Mouse (Mus musculus): ENCODE measurements around the gene Inka1. TPM values are rescaled to one million over a fixed set of nuclear protein-coding genes. Genes with fewer than 3 reads are reported as not detected.
"Not testable (repeated sequence)": the region's sequence is repeated elsewhere in the genome, so short reads cannot be mapped to it uniquely, and the experiment has no call there.

Gene Inka1
- total RNA-seq (2021), result 10 to 100 TPM; 10.3 to 10.6 TPM

GRCm38 (mm10) chr9:107985131-107986119 is at the start of gene Inka1:
Inka1 (minus strand) TSS chr9:107985879.
- DNase-seq, result peak; percentile 75 to 79

DNA sequence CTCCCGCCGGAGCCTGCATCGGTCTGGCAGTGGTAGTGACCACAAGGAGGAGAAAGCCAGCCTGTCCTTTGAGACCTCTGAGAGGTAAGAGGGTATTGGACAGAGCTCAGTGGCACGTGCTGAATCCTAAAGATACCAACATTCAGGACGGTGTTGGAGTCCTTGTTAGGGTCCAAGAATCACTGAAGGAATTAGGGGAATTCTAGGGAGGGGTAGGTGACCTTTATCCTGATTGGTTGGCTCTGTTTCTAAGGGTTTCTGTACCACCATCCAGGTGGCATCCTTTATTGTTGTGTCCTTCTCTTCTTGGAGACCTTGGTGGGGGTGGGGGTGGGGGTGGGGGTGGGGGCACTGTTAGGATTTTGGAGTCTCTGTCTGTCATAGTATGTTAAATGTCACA is 46.4 kb upstream of the Inka1 start:
- no peak for DNase-seq

- no peak for DNase-seq
These were observed 42.2 kb upstream of the Inka1 start for GRCm38 (mm10) chr9:108027867-108028266.

DNA sequence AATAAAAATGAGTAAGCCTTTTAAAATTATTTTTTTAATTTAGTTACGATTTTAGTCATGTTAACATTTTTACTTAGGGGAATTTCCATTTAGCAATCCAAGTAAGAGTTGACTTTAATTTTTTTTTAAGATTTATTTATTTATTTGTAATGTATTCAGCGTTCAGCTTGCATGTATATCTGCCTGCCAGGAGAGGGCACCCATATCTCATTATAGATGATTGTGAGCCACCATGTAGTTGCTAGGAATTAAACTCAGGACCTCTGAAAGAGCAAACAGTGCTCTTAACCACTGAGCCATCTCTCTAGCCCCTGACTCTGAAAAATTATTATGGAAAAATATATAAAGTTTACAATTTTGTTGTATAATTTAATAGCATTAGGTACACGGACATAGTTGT is 40.9 kb upstream of the Inka1 start:
- no peak for DNase-seq

DNA sequence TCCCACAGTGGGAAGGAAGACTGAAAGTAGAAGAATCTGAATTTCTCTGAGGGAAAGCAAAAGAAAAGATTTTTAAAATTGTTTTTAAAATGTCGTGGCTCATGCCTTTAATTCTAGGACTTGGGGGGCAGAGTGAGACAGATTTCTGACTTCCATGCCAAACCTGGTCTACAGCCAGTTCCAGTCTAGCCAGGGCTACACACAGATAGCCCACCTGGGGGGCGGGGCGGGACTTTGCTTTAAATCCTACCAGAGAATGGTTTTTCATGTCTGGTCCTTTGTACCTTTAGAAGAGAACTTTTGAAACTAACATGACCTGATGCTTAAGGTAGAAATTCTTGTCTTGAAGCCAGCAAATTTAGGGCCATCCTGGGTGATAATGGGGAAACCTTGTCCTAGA is 37.5 kb upstream of the Inka1 start:
- DNase-seq, result no peak

GRCm38 (mm10) chr9:108020741-108021140 is 35.1 kb upstream of the Inka1 start:
- DNase-seq, result no peak

DNA sequence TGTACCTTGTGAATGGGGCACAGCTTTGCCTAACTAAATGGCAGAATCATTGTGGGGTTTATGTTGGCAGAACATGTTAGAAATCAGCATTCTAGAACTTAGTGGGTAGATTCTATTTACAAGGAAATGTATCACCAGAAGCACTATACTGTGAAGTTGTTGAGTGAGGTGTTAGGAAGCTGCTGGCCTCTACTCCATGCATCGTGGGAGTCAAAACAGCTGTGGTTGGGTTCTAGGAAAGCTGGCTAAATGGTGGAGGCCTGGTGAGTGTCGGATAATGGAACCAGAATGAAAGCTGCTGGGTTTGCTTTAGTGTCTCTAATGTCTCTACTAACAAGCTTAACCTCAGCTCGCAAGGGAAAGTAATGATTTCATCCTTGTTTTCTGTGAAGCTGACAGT is 31.4 kb upstream of the Inka1 start:
- no peak for DNase-seq

GRCm38 (mm10) chr9:108013577-108013976 is 27.9 kb upstream of the Inka1 start:
- DNase-seq, result not testable (repeated sequence)

- no peak for DNase-seq
These were observed 24.7 kb upstream of the Inka1 start for GRCm38 (mm10) chr9:108010385-108010784.

DNA sequence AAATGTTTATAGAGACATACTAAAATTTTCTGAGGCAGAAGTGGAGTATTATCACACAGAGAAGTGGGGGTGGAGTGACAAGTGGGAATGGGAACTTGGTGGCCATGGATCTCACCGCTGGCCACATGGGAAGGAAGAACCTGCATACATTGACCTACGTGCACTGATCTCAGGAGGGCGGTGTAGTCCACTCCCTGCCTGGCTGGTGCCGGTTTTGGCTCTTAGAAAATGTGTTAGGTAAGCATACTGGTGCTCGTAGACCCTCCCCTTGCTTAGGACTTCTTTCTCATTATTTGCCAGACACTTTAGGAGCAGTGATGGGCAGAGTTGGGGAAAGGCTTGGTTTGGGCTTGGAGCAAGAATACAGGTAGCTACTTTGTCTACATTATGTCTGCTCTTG is 22.4 kb upstream of the Inka1 start:
- DNase-seq, result no peak

DNA sequence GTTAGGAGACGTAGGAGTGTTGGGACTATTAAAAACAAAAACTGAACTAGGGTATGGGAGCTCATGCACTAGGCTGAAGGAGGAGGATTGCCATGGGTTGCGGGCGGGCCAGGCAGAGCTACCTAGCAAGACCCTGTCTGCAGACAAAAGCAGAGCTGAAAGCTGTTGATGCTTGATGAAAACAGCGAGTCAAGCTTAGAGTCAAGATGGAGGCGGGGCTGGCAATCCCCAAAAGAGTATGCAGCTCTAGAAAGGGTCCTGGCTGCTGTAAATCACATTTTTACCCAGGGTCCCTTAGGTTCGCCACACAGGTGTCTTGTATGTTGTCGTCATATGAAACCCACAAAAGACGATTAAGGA is 17.8 kb upstream of the Inka1 start:
- no peak for DNase-seq

GRCm38 (mm10) chr9:108002778-108003530 is 17.3 kb upstream of the Inka1 start:
- no peak for DNase-seq

DNA sequence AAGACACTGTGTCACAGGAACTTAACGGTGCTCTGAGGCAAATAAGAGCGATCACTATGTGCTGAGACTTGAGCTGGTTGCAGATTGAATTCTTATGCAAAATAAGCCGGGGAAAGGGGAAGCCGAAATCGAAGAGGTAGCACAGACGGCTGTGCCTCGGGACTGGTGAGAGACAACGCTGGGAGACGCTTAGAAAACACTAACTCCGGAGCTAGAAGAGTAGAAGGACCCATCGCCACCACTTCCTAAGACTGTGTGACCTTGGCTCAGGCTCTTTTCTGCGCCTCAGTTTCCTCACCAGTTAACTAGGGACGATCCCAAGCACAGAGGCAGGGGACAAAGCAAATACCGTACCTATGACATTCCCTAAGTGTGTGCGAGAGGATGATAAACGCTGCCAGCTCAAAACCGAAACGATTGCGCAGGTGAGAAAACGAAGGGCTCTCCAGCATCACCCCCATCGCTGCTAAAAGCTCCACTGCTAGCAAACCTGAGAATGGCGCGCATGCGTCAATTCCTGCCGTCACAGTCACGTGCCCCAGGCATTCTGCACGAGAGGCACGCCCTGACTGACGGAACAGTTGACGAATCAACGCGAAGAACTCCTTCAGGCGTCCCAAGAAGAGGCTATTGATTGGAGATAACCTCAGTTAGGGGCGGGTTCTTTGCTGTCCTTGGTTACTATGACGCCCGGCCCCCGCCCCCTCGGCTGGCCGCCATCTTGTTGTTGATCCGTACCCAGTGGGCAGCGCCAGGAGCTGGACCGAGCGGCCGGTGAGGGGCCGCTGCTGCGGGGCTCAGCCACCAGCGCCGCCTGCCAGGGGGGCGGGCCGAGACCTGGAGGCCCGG is 16.5 kb upstream of the Inka1 start, which contains the start of gene Ip6k1:
Ip6k1 (plus strand) TSS at position 580 of the 849 bp plus-strand sequence.
- peak; percentile 100 for DNase-seq

- no peak for DNase-seq
These were observed 10.4 kb upstream of the Inka1 start, which contains the start of gene Gm20662 for GRCm38 (mm10) chr9:107996049-107996448. Gm20662 (plus strand) TSS chr9:107996349.

DNA sequence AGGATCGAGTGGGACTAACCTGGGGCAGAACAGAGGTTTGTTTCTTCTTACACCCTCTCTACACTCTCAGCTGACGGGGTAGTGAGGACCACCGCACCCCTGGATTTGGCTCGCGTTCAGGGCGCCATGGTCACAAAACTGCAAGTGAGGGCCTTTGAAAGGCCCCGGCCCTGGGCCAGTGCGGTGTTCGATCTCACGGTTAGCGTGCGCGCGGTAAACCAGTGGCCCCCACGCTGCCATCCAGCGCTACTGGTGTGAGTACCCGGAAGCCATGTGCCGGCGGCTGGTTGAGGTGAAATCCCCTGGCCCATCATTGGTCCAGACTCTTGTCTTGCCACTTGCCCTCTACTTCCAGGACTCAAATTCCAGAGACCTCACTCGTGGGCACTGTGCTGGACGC is 9.8 kb upstream of the Inka1 start:
- DNase-seq, result no peak

DNA sequence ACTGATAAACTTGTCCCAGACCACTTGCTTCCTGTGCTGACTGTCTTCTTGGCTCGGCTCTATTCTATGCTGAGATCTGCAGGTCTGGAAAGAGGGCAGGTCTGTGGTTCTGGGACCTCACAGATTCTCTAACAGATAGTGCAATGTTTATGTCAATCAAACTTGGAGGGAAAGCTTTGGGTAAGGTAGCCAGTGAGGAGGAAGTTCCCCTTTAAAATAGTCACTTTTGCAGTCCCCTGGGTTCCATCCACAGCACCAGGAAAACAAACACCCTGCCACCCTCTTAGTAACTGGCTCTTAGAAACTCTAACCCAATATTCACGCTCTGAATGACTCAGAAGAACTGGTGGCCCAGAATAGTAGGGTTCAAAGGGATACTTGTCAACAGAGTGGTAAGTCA is 8.8 kb upstream of the Inka1 start:
- no peak for DNase-seq

GRCm38 (mm10) chr9:107993013-107993412 is 7.3 kb upstream of the Inka1 start:
- no peak for DNase-seq

DNA sequence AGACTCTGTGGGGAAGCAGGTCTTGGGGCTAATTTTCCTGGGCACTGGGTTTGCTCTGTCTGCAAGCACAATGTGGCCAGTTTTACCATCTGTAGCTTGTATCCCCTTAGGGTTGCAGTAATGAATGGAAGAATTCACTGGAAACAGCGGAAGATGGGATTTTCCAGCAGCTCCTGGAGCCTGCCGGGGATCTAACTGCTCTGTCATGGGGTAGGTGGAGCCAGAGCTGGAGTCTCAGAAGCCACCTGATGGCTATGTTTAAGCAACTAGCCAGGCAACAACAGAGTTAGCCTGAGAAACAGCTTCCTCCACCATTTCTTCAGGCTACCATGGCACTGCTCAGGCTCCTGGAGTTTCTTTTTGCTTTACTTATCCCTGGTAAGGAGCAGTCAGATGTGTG is 6.5 kb upstream of the Inka1 start, which contains the start of gene Cdhr4:
Cdhr4 (plus strand) TSS at position 301 of the 400 bp plus-strand sequence.
- DNase-seq, result no peak

GRCm38 (mm10) chr9:107987950-107988349 is 2.3 kb upstream of the Inka1 start:
- DNase-seq, result no peak

DNA sequence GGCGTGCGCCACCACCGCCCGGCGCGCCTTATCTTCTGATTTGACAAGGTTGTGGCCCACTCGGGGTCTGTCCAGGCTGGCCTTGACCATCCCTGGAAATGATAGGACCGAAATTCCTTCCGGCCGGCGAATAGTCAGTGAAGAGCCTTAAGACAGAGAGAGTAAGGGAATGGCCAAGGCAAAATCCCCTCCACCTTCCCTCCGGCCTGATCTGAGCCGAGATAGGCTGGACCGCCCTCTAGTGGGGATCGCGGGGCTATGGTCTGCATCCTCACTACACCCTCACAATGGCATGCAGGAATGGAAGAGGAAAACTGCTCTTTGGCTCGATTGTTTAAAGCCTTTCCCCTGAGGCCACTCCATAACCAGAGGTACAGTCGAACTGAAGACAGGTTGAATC is 697 bp upstream of the Inka1 start:
- peak; percentile 78 for DNase-seq

DNA sequence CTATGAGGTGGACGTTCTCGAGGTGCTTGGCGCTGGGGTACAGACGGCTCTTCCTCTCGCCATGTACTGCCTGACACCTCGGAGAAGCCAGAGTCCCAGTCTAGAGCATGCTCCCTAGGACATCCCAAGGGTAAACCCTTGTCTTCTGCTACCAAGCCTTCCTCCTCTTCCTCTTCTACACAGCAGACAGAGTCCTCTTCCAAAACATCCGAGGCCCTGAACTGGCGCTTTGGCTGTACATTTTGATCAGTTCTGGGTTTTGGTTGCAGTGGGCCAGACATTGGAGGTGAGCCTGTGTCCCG is 974 bp downstream of the Inka1 start:
- no peak for DNase-seq

DNA sequence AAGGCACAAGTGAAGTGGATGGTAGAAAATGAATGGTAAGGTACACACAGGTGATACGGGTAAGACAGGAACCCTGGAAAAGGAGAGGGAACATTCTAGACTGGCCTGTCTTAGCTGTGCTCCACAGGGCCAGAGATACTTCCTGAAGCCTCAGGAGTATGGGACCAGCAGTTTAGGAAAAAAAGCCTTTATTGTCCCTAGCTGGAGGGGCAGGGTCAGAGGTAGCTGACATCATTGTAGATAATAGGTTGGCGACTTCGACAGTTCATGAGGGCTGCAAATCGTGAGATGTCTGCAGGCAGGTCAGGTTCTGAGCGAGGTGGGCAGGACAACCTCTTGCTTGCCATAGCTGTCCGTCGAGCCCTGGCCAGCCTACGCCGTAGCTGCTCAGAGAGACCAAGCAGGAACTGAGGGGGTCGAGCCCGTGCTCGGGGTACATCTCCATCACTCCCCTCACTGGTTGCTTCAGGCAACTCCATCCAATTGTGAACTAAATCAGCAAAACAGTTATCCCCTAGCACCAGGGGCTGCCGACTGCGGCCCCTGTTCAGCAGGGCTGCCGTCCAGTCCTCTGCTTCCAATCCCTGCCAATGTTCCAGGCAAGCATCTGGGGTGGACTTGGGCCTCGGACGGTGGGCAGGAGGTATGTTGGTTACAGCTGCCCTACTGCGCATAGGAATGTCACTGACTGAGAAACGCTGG is 1.5 kb downstream of the Inka1 start:
- DNase-seq, result no peak

All from layer of hippocampus, postnatal 36 days (tissue).